Mouse (Mus musculus) brain, embryonic 14.5 days (tissue): ENCODE measurements around the gene Gm14419. TPM values are rescaled to one million over a fixed set of nuclear protein-coding genes. Genes with fewer than 3 reads are reported as not detected.
"Not testable (repeated sequence)": the region's sequence is repeated elsewhere in the genome, so short reads cannot be mapped to it uniquely, and the experiment has no call there.

Source experiments
- DNase-seq: peaks from one replicate; pipeline ENCODE4 v3.0.0-alpha.2; 2011; ENCODE audit warnings: low read depth
- polyA plus RNA-seq: library from polyadenylated mRNA; depleted of rRNA; stranded (reverse); fragments of >200 nt; gene quantifications from 2 replicates; pipeline ENCODE4 v1.2.3, GENCODE M21; 2012; rRNA removed

Gm14419 gene
- 2.9 TPM in 2 replicates for polyA plus RNA-seq

DNA sequence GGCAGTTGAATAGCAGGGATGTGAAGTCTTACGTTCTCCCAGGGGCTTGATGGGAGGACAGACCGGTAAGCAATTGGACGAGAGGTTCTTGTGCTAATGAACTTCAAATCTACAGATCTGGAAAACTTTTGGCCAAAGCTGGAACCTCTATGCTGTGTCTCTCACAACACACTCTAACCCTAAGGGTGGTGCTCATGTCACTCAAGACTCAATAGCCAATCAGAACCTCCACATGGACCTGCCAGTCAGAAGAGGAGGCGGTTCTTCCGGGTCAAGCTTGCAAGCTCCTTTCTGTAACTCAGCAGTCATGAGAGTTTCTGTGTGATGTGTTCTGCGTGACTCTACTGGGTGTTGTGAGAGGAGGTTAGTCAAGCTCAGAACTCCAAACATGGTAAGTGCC lies at the start of gene Gm14419:
Gene Gm14419, plus strand, starts transcription at position 301 of the 400 bp plus-strand sequence.
- not testable (repeated sequence) for DNase-seq

Other genes with a start within 250 kb of the Gm14419 start
- 6.2 and 7.0 TPM in 2 replicates for gene Gm14295, start 202.3 kb upstream of the Gm14419 start, polyA plus RNA-seq
- not detected in 2 replicates for gene Gm14408, start 169.8 kb upstream of the Gm14419 start, polyA plus RNA-seq
- 9.1 and 10.6 TPM in 2 replicates for gene Gm14296, start 73.1 kb upstream of the Gm14419 start, polyA plus RNA-seq
- not detected in 2 replicates for gene Gm14401, start 73.4 kb downstream of the Gm14419 start, polyA plus RNA-seq
- gene Gm14410, start 205.5 kb downstream of the Gm14419 start, polyA plus RNA-seq: 27.7 and 30.4 TPM in 2 replicates